Mouse (Mus musculus) heart, postnatal 0 days (tissue): ENCODE results near the gene Olfr164.

Source experiments
- CTCF ChIP-seq: IDR thresholded peaks from 2 replicates; pipeline ENCODE4 v1.5.1; 2016; ENCODE audit warnings: antibody characterized with exemption, control low read depth, low read depth
- EP300 ChIP-seq: IDR thresholded peaks from 2 replicates; pipeline ENCODE4 v1.6.1; 2016; ENCODE audit warnings: antibody characterized with exemption, low read depth

DNA sequence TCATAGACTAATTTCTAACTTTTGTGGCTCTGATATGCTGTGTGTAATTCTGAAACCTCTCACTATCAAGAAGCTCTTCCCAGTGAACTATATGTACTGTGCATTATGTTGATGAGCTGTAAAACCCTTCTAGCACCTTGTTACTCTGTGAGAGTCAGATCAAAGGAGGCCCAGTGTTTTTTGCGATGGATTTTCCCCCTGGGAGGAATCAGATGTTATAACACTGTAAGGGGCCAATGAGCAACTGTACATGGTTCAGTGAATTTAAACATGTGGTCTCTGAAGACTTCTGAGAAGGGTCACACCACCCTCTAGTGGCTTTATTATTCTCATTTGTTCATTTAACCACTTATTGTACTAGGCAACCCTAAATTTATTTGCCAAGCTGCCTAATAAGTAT, 50.6 kb downstream of the Olfr164 start:
- TF ChIP-seq CTCF: no peak
- no peak for TF ChIP-seq EP300
